ENCODE assay signal across 25 mouse cellular contexts in the genomic region with DNA sequence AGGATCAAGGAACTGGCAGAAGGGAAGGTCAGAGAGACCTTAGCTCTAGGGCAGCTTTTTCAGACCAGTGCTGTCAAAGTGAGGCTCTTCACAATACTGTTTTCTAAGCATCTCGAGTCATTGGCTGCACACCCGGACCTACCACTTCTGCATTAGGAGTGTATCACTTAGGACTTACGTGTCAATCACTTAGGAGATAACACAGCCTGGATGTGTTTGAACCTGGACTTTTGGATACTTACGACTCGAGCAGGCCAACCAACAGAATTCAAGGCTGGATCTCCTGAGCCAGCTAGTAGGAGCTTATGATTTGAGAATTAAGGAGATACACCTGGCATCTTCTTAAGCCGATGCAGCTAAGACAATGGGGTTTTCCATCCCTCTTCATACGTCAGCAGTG.
"Had no signal": no experiment of that assay in that cellular context is flagged by ENCODE, and none has a peak within 500 bp of the region (broad histone marks: within the 10 kb centered on the region; RNA-seq: fewer than 3 reads in every experiment).

No protein-coding gene starts in this region.

- H3K4me3 ChIP-seq: heart, embryonic 10.5 days; heart, embryonic 13.5 days; heart, embryonic 15.5 days; hindbrain, embryonic 13.5 days; hindbrain, embryonic 15.5 days; kidney, embryonic 15.5 days; left cerebral cortex, adult 2 months; limb, embryonic 10.5 days; limb, embryonic 12.5 days; liver, embryonic 13.5 days; liver, embryonic 15.5 days had no signal

- H3K9ac ChIP-seq: heart, embryonic 13.5 days; heart, embryonic 15.5 days; hindbrain, embryonic 13.5 days; hindbrain, embryonic 15.5 days; kidney, embryonic 15.5 days; limb, embryonic 12.5 days; liver, embryonic 13.5 days; liver, embryonic 15.5 days; liver, postnatal 0 days had no signal

- H3K4me1 ChIP-seq: hindbrain, embryonic 15.5 days; limb, embryonic 12.5 days had no signal

- H3K27me3 ChIP-seq: heart, embryonic 13.5 days; heart, embryonic 15.5 days; hindbrain, embryonic 13.5 days; hindbrain, embryonic 15.5 days; kidney, embryonic 15.5 days; limb, embryonic 12.5 days; liver, embryonic 13.5 days; liver, embryonic 15.5 days had no signal

- DNase-seq: gastrocnemius, postnatal 14 days; gastrocnemius, postnatal 36 days; heart, adult 18-20 months; heart, postnatal 14 days; heart, postnatal 36 days; kidney, postnatal 36 days; layer of hippocampus, adult 9-11 months; layer of hippocampus, postnatal 36 days; liver; liver, embryonic 13.5 days; liver, postnatal 0 days; lung, adult 2 months had no signal

- H3K9me3 ChIP-seq: heart, embryonic 10.5 days; heart, embryonic 13.5 days; heart, embryonic 15.5 days; hindbrain, embryonic 13.5 days; hindbrain, embryonic 15.5 days; kidney, embryonic 15.5 days; limb, embryonic 10.5 days; limb, embryonic 12.5 days; liver, embryonic 13.5 days; liver, embryonic 15.5 days had no signal

- ATAC-seq: hindbrain, postnatal 0 days; liver, postnatal 0 days had no signal

- H3K36me3 ChIP-seq: heart, embryonic 10.5 days; heart, embryonic 13.5 days; heart, embryonic 15.5 days; hindbrain, embryonic 13.5 days; hindbrain, embryonic 15.5 days; kidney, embryonic 15.5 days; limb, embryonic 10.5 days; limb, embryonic 12.5 days; liver, embryonic 13.5 days; liver, embryonic 15.5 days had no signal

- H3K4me2 ChIP-seq: heart, embryonic 13.5 days; heart, embryonic 15.5 days; hindbrain, embryonic 13.5 days; hindbrain, embryonic 15.5 days; kidney, embryonic 15.5 days; limb, embryonic 12.5 days; liver, embryonic 11.5 days; liver, embryonic 13.5 days; liver, embryonic 15.5 days had no signal

- H3K27ac ChIP-seq: heart, embryonic 10.5 days; heart, embryonic 13.5 days; heart, embryonic 15.5 days; hindbrain, embryonic 13.5 days; hindbrain, embryonic 15.5 days; hindbrain, postnatal 0 days; kidney, embryonic 15.5 days; kidney, postnatal 0 days; left cerebral cortex, adult 2 months; limb, embryonic 10.5 days; limb, embryonic 12.5 days; liver, embryonic 15.5 days had no signal
